Mouse (Mus musculus): Measurements from ENCODE around the gene Kctd19. TPM values are rescaled to one million over a fixed set of nuclear protein-coding genes. Genes with fewer than 3 reads are reported as not detected.

The Kctd19 gene
- polyA plus RNA-seq, 1 experiment from 2014 or later = not detected

GRCm38 (mm10) chr8:105374513-105374966 is 38.8 kb downstream of the Kctd19 start:
- 0 out of 2 replicates have a peak, but pooled peaks cover 3% of the 10 kb centered on the region for H3K27me3 ChIP-seq (ENCODE audit: low read depth, poor library complexity, severe bottlenecking)
- no peaks in the 10 kb centered on the region for H3K9me3 ChIP-seq (replicated peaks)
- 28% methylated on average over 33 of the region's 33 CpGs for WGBS
- peaks cover 18% of the 10 kb centered on the region for H3K4me1 ChIP-seq
- H3K36me3 ChIP-seq = peaks cover 3% of the 10 kb centered on the region; the same call in 1 of the 2 replicates
- 0 out of 2 replicates have a peak overlapping the region, but pooled peaks have one; percentile 27 for H3K27ac ChIP-seq
- H3K4me3 ChIP-seq = peak overlapping the region; percentile 38
- DNase-seq (ENCODE audit: low spot score) = peak; percentile 64

GRCm38 (mm10) chr8:105373032-105373431 is 40.3 kb downstream of the Kctd19 start, which contains the start of gene Plekhg4:
TSS of gene Plekhg4 (plus strand) at chr8:105373274.
- H3K27me3 ChIP-seq (ENCODE audit: low read depth, poor library complexity, severe bottlenecking) = 0 out of 2 replicates have a peak, but pooled peaks cover 3% of the 10 kb centered on the region
- H3K9me3 ChIP-seq (replicated peaks) = no peaks in the 10 kb centered on the region
- H3K4me1 ChIP-seq = peaks cover 16% of the 10 kb centered on the region
- peak within 1 kb of the TSS; percentile 38 for H3K4me3 ChIP-seq
- H3K36me3 ChIP-seq = peaks cover 14% of the 10 kb centered on the region
- 71% methylated on average over 2 of the region's 2 CpGs for WGBS
- no peak for DNase-seq (ENCODE audit: low spot score)
- peak within 1 kb of the TSS; percentile 4; the same call in 1 of the 2 replicates for H3K27ac ChIP-seq

GRCm38 (mm10) chr8:105372473-105372872 is 40.8 kb downstream of the Kctd19 start:
- no peak for DNase-seq (ENCODE audit: low spot score)
- WGBS = 80% methylated on average over 9 of the region's 9 CpGs
- 0 out of 2 replicates have a peak, but pooled peaks cover 3% of the 10 kb centered on the region for H3K27me3 ChIP-seq (ENCODE audit: low read depth, poor library complexity, severe bottlenecking)
- no peak overlapping the region for H3K4me3 ChIP-seq
- peak overlapping the region; percentile 4; the same call in 1 of the 2 replicates for H3K27ac ChIP-seq
- H3K36me3 ChIP-seq = peaks cover 19% of the 10 kb centered on the region
- H3K9me3 ChIP-seq (replicated peaks) = no peaks in the 10 kb centered on the region
- H3K4me1 ChIP-seq = peaks cover 16% of the 10 kb centered on the region

GRCm38 (mm10) chr8:105367107-105367506 is 46.2 kb downstream of the Kctd19 start:
- peaks cover 70% of the 10 kb centered on the region for H3K36me3 ChIP-seq
- 82% methylated on average over 2 of the region's 2 CpGs for WGBS

GRCm38 (mm10) chr8:105361751-105362702 is 51.3 kb downstream of the Kctd19 start:
- Histone ChIP-seq H3K36me3 (peaks cover 71% of the 10 kb centered on the region), H3K27ac (no peak overlapping the region), H3K27me3 (ENCODE audit: low read depth, poor library complexity, severe bottlenecking) (no peaks in the 10 kb centered on the region), H3K4me1 (peaks cover 20% of the 10 kb centered on the region), H3K9me3 (replicated peaks) (no peaks in the 10 kb centered on the region), H3K4me3 (no peak overlapping the region)
- 88% methylated on average over 12 of the region's 12 CpGs for WGBS
- DNase-seq (ENCODE audit: low spot score) = no peak

More at GRCm38 (mm10) chr8:105367107-105367506, 46.2 kb downstream of the Kctd19 start:
- H3K27me3 ChIP-seq (ENCODE audit: low read depth, poor library complexity, severe bottlenecking) = no peaks in the 10 kb centered on the region
- 0 out of 2 replicates have a peak, but pooled peaks cover 4% of the 10 kb centered on the region for H3K4me1 ChIP-seq
- DNase-seq (ENCODE audit: low spot score) = no peak
- no peak overlapping the region for H3K4me3 ChIP-seq
- H3K27ac ChIP-seq = no peak overlapping the region
- H3K9me3 ChIP-seq (replicated peaks) = no peaks in the 10 kb centered on the region

GRCm38 (mm10) chr8:105359646-105360045 is 53.7 kb downstream of the Kctd19 start:
- Histone ChIP-seq H3K36me3 (peaks cover 69% of the 10 kb centered on the region), H3K9me3 (replicated peaks) (no peaks in the 10 kb centered on the region), H3K27ac (0 out of 2 replicates have a peak overlapping the region, but pooled peaks have one; percentile 7), H3K4me3 (no peak overlapping the region), H3K4me1 (peaks cover 38% of the 10 kb centered on the region), H3K27me3 (ENCODE audit: low read depth, poor library complexity, severe bottlenecking) (no peaks in the 10 kb centered on the region)
- 52% methylated on average over 4 of the region's 4 CpGs for WGBS
- no peak for DNase-seq (ENCODE audit: low spot score)

- peaks cover 65% of the 10 kb centered on the region for H3K36me3 ChIP-seq
- no peak for DNase-seq (ENCODE audit: low spot score)
- WGBS = 77% methylated on average over 15 of the region's 15 CpGs
Measured at GRCm38 (mm10) chr8:105359208-105359607, 54.1 kb downstream of the Kctd19 start.

GRCm38 (mm10) chr8:105356681-105357080 is 56.6 kb downstream of the Kctd19 start:
- H3K36me3 ChIP-seq = peaks cover 48% of the 10 kb centered on the region
- DNase-seq (ENCODE audit: low spot score) = no peak
- peaks cover 46% of the 10 kb centered on the region for H3K4me1 ChIP-seq
- 88% methylated on average over 14 of the region's 14 CpGs for WGBS
- no peaks in the 10 kb centered on the region for H3K27me3 ChIP-seq (ENCODE audit: low read depth, poor library complexity, severe bottlenecking)
- no peaks in the 10 kb centered on the region for H3K9me3 ChIP-seq (replicated peaks)
- H3K4me3 ChIP-seq = no peak overlapping the region
- H3K27ac ChIP-seq = no peak overlapping the region

More at GRCm38 (mm10) chr8:105359208-105359607, 54.1 kb downstream of the Kctd19 start:
- H3K9me3 ChIP-seq (replicated peaks) = no peaks in the 10 kb centered on the region
- no peaks in the 10 kb centered on the region for H3K27me3 ChIP-seq (ENCODE audit: low read depth, poor library complexity, severe bottlenecking)
- H3K4me3 ChIP-seq = no peak overlapping the region
- peaks cover 42% of the 10 kb centered on the region for H3K4me1 ChIP-seq
- H3K27ac ChIP-seq = 0 out of 2 replicates have a peak overlapping the region, but pooled peaks have one; percentile 7

- Histone ChIP-seq H3K9me3 (replicated peaks) (no peaks in the 10 kb centered on the region), H3K36me3 (peaks cover 45% of the 10 kb centered on the region), H3K4me3 (peak overlapping the region; percentile 10; the same call in 1 of the 2 replicates), H3K4me1 (peaks cover 48% of the 10 kb centered on the region), H3K27me3 (ENCODE audit: low read depth, poor library complexity, severe bottlenecking) (0 out of 2 replicates have a peak, but pooled peaks cover 2% of the 10 kb centered on the region), H3K27ac (peak overlapping the region; percentile 61)
- no peak for DNase-seq (ENCODE audit: low spot score)
- WGBS = 62% methylated on average over 26 of the region's 26 CpGs
Measured at GRCm38 (mm10) chr8:105355179-105356024, 57.9 kb downstream of the Kctd19 start.

GRCm38 (mm10) chr8:105354549-105354948 is 58.8 kb downstream of the Kctd19 start:
- Histone ChIP-seq H3K27ac (peak overlapping the region; percentile 61; the same call in 1 of the 2 replicates), H3K4me1 (peaks cover 53% of the 10 kb centered on the region), H3K27me3 (ENCODE audit: low read depth, poor library complexity, severe bottlenecking) (0 out of 2 replicates have a peak, but pooled peaks cover 6% of the 10 kb centered on the region), H3K9me3 (replicated peaks) (no peaks in the 10 kb centered on the region), H3K4me3 (no peak overlapping the region), H3K36me3 (peaks cover 45% of the 10 kb centered on the region)
- WGBS = 82% methylated on average over 4 of the region's 4 CpGs
- no peak for DNase-seq (ENCODE audit: low spot score)

- Histone ChIP-seq H3K4me3 (no peak overlapping the region), H3K4me1 (peaks cover 53% of the 10 kb centered on the region), H3K27ac (0 out of 2 replicates have a peak overlapping the region, but pooled peaks have one; percentile 20), H3K9me3 (replicated peaks) (no peaks in the 10 kb centered on the region), H3K27me3 (ENCODE audit: low read depth, poor library complexity, severe bottlenecking) (0 out of 2 replicates have a peak, but pooled peaks cover 6% of the 10 kb centered on the region), H3K36me3 (peaks cover 38% of the 10 kb centered on the region)
- WGBS = 81% methylated on average over 8 of the region's 8 CpGs
- no peak for DNase-seq (ENCODE audit: low spot score)
Measured at GRCm38 (mm10) chr8:105353583-105354135, 59.6 kb downstream of the Kctd19 start.

- peaks cover 7% of the 10 kb centered on the region for H3K36me3 ChIP-seq
- WGBS = 48% methylated on average over 7 of the region's 7 CpGs
- no peak for DNase-seq (ENCODE audit: low spot score)
- peaks cover 63% of the 10 kb centered on the region for H3K4me1 ChIP-seq
- 0 out of 2 replicates have a peak, but pooled peaks cover 6% of the 10 kb centered on the region for H3K27me3 ChIP-seq (ENCODE audit: low read depth, poor library complexity, severe bottlenecking)
- H3K9me3 ChIP-seq (replicated peaks) = no peaks in the 10 kb centered on the region
- peak overlapping the region; percentile 74 for H3K4me3 ChIP-seq
- no peak overlapping the region for H3K27ac ChIP-seq
Measured at GRCm38 (mm10) chr8:105350186-105350585, 63.1 kb downstream of the Kctd19 start.
